Mouse (Mus musculus) neural tube, embryonic 12.5 days (tissue): ENCODE results near the gene Gm28891. TPM values are rescaled to one million over a fixed set of nuclear protein-coding genes. Genes with fewer than 3 reads are reported as not detected.
"Not testable (repeated sequence)": the region's sequence is repeated elsewhere in the genome, so short reads cannot be mapped to it uniquely, and the experiment has no call there.

Experiments used
- ATAC-seq: fragments of 200-750 bp; cut with Nextera tagmentation; 2 replicates; pipeline ENCODE4 v1.8.0; 2017; ENCODE audit warnings: low read depth, mild to moderate bottlenecking, moderate TSS enrichment, moderate library complexity; ENCODE audit not compliant: low FRiP score
- H3K27ac ChIP-seq: fragments of 300-500 bp; sonication (generic); 2 replicates; pipeline ENCODE4 v1.5.1; 2016
- H3K27me3 ChIP-seq: fragments of 300-500 bp; sonication (generic); replicated peaks from 2 replicates; pipeline ENCODE4 v1.6.1; 2016; ENCODE audit warnings: mild to moderate bottlenecking
- H3K36me3 ChIP-seq: fragments of 300-500 bp; sonication (generic); 2 replicates; pipeline ENCODE4 v1.6.1; 2016; ENCODE audit warnings: mild to moderate bottlenecking
- H3K4me1 ChIP-seq: fragments of 300-500 bp; sonication (generic); 2 replicates; pipeline ENCODE4 v1.6.1; 2016
- H3K4me2 ChIP-seq: fragments of 300-500 bp; sonication (generic); replicated peaks from 2 replicates; pipeline ENCODE4 v1.6.1; 2016; ENCODE audit warnings: mild to moderate bottlenecking
- H3K4me3 ChIP-seq: fragments of 300-500 bp; sonication (generic); 2 replicates; pipeline ENCODE4 v1.5.1; 2016
- H3K9ac ChIP-seq: fragments of 300-500 bp; sonication (generic); 2 replicates; pipeline ENCODE4 v1.6.1; 2016; ENCODE audit warnings: mild to moderate bottlenecking
- H3K9me3 ChIP-seq: fragments of 300-500 bp; sonication (generic); 2 replicates; pipeline ENCODE4 v1.6.1; 2016; ENCODE audit warnings: mild to moderate bottlenecking
- WGBS: fragments of 180-500 bp; shearing (Covaris S2); methylation state at CpG from one replicate; pipeline ENCODE4 v1.1.7; 2016; 5-methylcytosine and 5-hydroxymethylcytosine counted together
- polyA plus RNA-seq: library from polyadenylated mRNA; unstranded; fragments of >200 nt; fragmentation: Nextera tagmentation; extraction: Ambion mirVana; gene quantifications from 2 replicates; pipeline ENCODE4 v1.2.1, GENCODE M21; 2016

The Gm28891 gene
- polyA plus RNA-seq = not detected in 2 replicates

- not testable (repeated sequence) for H3K27me3 ChIP-seq, H3K9me3 ChIP-seq, H3K9ac ChIP-seq, H3K36me3 ChIP-seq, ATAC-seq, H3K4me3 ChIP-seq, H3K27ac ChIP-seq, H3K4me1 ChIP-seq, H3K4me2 ChIP-seq
- 100% methylated on average over 3 of the region's 8 CpGs for WGBS
Measured at GRCm38 (mm10) chrY:60240902-60241301, at the start of gene Gm28891. Gene Gm28891, plus strand, starts transcription at chrY:60241202.
